Mouse (Mus musculus) heart, postnatal 0 days (tissue): ENCODE measurements around the gene H2-M10.1.

Source experiments
- CTCF ChIP-seq: IDR thresholded peaks from 2 replicates; pipeline ENCODE4 v1.5.1; 2016; ENCODE audit warnings: antibody characterized with exemption, control low read depth, low read depth
- EP300 ChIP-seq: IDR thresholded peaks from 2 replicates; pipeline ENCODE4 v1.6.1; 2016; ENCODE audit warnings: antibody characterized with exemption, low read depth

DNA sequence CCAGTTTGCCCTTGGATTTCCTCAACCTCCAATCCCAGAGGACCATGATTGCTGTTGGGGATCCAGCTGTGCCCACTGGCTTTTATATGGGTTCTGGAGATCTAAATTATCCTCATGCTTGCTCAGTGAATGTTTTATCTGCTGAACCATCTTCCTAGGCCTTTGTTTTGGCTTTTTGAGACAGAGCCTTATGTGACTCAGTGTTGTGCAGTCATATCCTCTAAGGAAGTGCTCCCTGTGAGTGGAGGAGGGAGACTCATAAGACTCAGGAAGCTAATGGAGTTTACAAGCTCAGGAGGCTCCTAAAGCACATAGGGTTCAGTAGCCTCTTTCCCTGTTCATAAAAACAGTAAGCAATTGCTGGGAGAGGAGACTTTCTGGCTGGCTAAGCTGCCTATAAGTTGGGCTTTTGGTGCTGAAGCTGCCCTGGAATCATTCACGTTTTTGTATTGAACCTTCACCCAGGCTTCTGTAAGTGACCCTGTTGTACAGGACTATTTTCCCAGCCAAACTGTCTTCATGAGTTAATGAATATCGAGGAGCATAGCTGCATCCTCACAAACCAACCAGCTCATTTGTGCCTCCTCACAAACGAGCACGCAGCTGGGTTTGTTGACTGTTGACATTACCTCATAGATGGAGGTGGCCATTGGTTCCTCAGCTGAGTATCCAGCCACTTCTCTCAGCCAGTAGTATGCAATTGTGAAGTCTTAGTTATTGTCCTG lies 44.3 kb downstream of the H2-M10.1 start:
- TF ChIP-seq CTCF (no peak), EP300 (no peak)
